Mouse (Mus musculus) gastrocnemius, adult 2 months (tissue): ENCODE data around the gene Map3k4. TPM values are rescaled to one million over a fixed set of nuclear protein-coding genes. Genes with fewer than 3 reads are reported as not detected.
"Not testable (repeated sequence)": the region's sequence is repeated elsewhere in the genome, so short reads cannot be mapped to it uniquely, and the experiment has no call there.

ENCODE experiments used
- DNase-seq: peaks from one replicate; pipeline ENCODE4 v3.0.0; 2022
- H3K27ac ChIP-seq: fragments of 200-600 bp; 2 replicates; pipeline ENCODE4 v1.8.1; 2022; ENCODE audit warnings: mild to moderate bottlenecking
- H3K4me3 ChIP-seq: fragments of 200-600 bp; 2 replicates; pipeline ENCODE4 v1.8.1; 2022; ENCODE audit warnings: mild to moderate bottlenecking, moderate library complexity
- CTCF ChIP-seq: fragments of 200-600 bp; IDR thresholded peaks from 2 replicates; pipeline ENCODE4 v1.8.1; 2022; ENCODE audit warnings: antibody characterized with exemption, mild to moderate bottlenecking, moderate library complexity
- intact Hi-C: fragments of 180-260 bp; cut with DNase I; formaldehyde crosslinking; loops from one replicate; pipeline ENCODE4 v1.15.1; 2025
- total RNA-seq, 2 experiments: library from RNA; stranded (reverse); gene quantifications; 2 replicates each; pipeline ENCODE4 v1.2.3; 2021

Map3k4 gene
- total RNA-seq, 2 experiments from 2014 or later, result 29.5 to 36.6 TPM

GRCm38 (mm10) chr17:12258517-12258916, 60.1 kb downstream of the Map3k4 start:
- Histone ChIP-seq H3K4me3 (no peak overlapping the region), H3K27ac (no peak overlapping the region)
- no peak for DNase-seq
- intact Hi-C loops, result no loop called here
- no peak for TF ChIP-seq CTCF

GRCm38 (mm10) chr17:12256142-12256541, 62.5 kb downstream of the Map3k4 start:
- Histone ChIP-seq H3K4me3 (no peak overlapping the region), H3K27ac (no peak overlapping the region)
- intact Hi-C loops, result no loop called here
- DNase-seq, result no peak
- TF ChIP-seq CTCF, result no peak

- Histone ChIP-seq H3K27ac (no peak overlapping the region), H3K4me3 (no peak overlapping the region)
- TF ChIP-seq CTCF, result no peak
- intact Hi-C loops, result no loop called here
- DNase-seq, result no peak
Observed at GRCm38 (mm10) chr17:12250581-12250980, 68.0 kb downstream of the Map3k4 start.

- DNase-seq, result no peak
- peak; percentile 14; the same call in 1 of the 2 replicates for TF ChIP-seq CTCF
- no peak overlapping the region for H3K27ac ChIP-seq
- no peak overlapping the region for H3K4me3 ChIP-seq
- intact Hi-C loops, result no loop called here
Observed at GRCm38 (mm10) chr17:12249783-12250504, 68.7 kb downstream of the Map3k4 start.

- intact Hi-C loops, result no loop called here
- H3K4me3 ChIP-seq, result no peak overlapping the region
- H3K27ac ChIP-seq, result no peak overlapping the region
- DNase-seq, result no peak
- TF ChIP-seq CTCF, result no peak
Observed at GRCm38 (mm10) chr17:12240701-12241100, 77.9 kb downstream of the Map3k4 start.

GRCm38 (mm10) chr17:12232724-12233123, 85.9 kb downstream of the Map3k4 start:
- no peak for TF ChIP-seq CTCF
- H3K27ac ChIP-seq, result no peak overlapping the region
- intact Hi-C loops, result no loop called here
- DNase-seq, result no peak
- no peak overlapping the region for H3K4me3 ChIP-seq

- intact Hi-C loops, result no loop called here
Observed at GRCm38 (mm10) chr17:12231087-12231486, 87.5 kb downstream of the Map3k4 start.

GRCm38 (mm10) chr17:12230167-12230566, 88.4 kb downstream of the Map3k4 start:
- intact Hi-C loops, result no loop called here
- Histone ChIP-seq H3K27ac (no peak overlapping the region), H3K4me3 (no peak overlapping the region)
- DNase-seq, result no peak
- no peak for TF ChIP-seq CTCF

More at GRCm38 (mm10) chr17:12231087-12231486, 87.5 kb downstream of the Map3k4 start:
- no peak overlapping the region for H3K4me3 ChIP-seq
- TF ChIP-seq CTCF, result no peak
- no peak overlapping the region for H3K27ac ChIP-seq
- DNase-seq, result no peak

GRCm38 (mm10) chr17:12229756-12230155, 88.8 kb downstream of the Map3k4 start:
- intact Hi-C loops, result no loop called here
- no peak for DNase-seq
- Histone ChIP-seq H3K4me3 (no peak overlapping the region), H3K27ac (no peak overlapping the region)
- no peak for TF ChIP-seq CTCF

- no peak for DNase-seq
- Histone ChIP-seq H3K4me3 (no peak overlapping the region), H3K27ac (no peak overlapping the region)
- intact Hi-C loops, result no loop called here
- TF ChIP-seq CTCF, result no peak
Observed at GRCm38 (mm10) chr17:12228471-12228870, 90.1 kb downstream of the Map3k4 start.

- Histone ChIP-seq H3K27ac (no peak overlapping the region), H3K4me3 (no peak overlapping the region)
- intact Hi-C loops, result no loop called here
- no peak for DNase-seq
- TF ChIP-seq CTCF, result no peak
Observed at GRCm38 (mm10) chr17:12228001-12228400, 90.6 kb downstream of the Map3k4 start.

- peak; percentile 53 for DNase-seq
- intact Hi-C loops, result loop anchor here (2.0 kb wide), 1 partner anchor 140 kb away; no protein-coding TSS in a partner anchor
- TF ChIP-seq CTCF, result peak; percentile 65
- H3K27ac ChIP-seq, result no peak overlapping the region
- no peak overlapping the region for H3K4me3 ChIP-seq
Observed at GRCm38 (mm10) chr17:12226551-12226950, 92.0 kb downstream of the Map3k4 start.

- no peak for DNase-seq
- no peak overlapping the region for H3K27ac ChIP-seq
- TF ChIP-seq CTCF, result peak; percentile 3; the same call in 1 of the 2 replicates
- intact Hi-C loops, result no loop called here
- no peak overlapping the region for H3K4me3 ChIP-seq
Observed at GRCm38 (mm10) chr17:12225227-12225626, 93.4 kb downstream of the Map3k4 start.

- intact Hi-C loops, H3K4me3 ChIP-seq, DNase-seq, H3K27ac ChIP-seq: not testable (repeated sequence)
Observed at GRCm38 (mm10) chr17:12224551-12224950, 94.0 kb downstream of the Map3k4 start.
